Mouse (Mus musculus): ENCODE results near the gene Gm3543.
"Not testable (repeated sequence)": the region's sequence is repeated elsewhere in the genome, so short reads cannot be mapped to it uniquely, and the experiment has no call there.

Gm3543 gene

DNA sequence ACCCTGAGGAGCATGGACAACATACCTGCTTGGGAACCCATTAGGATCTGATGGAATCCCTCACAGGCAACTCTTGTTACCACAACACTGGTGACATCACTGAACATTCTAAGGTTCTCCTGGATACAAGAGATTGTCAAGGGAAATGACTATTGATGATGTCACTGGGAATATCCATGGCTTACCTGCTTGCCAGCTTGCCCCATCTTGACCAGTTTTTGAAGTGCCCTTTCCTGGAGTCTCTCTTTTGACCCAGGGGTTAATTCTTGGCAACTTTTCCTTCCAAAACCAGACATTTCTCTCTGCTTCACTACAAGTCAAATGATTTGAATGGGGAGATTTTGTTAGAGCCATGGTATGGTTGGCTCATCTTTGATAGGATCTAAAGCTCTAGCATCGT, at the start of gene Gm3543:
Gm3543 (minus strand) TSS at position 101 of the 400 bp plus-strand sequence.
- not testable (repeated sequence) for DNase-seq (ENCODE audit: low spot score in 2 of 2)

DNA sequence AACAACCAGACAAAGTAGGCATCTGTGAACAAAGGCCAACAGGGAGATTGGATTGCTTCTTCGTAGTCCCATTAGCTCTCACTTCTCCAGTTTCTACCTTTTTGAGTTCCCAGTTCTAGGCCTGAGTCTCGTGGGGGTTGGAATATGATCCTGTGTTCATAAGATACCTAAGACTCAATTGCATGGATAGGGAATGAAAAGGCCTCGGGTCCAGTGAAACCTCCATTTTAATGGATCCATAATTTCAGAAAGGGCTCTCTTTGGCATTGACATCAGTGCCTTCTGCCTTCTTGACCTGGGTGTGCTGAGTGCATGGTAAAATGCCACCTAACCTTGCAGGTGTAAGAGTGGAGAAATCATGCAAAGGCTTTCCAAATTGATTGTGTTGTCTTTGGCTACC, 14.5 kb downstream of the Gm3543 start:
- DNase-seq (ENCODE audit: low spot score in 2 of 2): not testable (repeated sequence)

DNA sequence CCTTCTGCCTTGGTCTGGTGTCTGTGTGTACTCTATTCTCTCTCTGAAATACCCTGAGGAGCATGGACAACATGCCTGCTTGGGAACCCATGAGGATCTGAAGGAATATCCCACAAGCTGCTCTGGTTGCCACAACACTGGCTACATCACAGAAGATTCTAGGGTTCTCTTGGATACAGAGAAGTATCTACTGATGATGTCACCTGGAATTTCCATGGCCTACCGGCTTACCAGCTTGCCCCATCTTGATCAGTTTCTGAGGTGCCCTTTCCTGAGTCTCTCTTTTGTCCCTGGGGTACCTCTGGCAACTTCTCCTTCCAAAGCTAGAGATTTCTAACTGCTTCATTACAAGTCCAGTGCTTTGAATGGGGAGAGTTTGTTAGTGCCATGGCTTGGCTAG, 15.3 kb downstream of the Gm3543 start, which contains the start of gene Gm6401:
Gm6401 (minus strand) TSS at position 101 of the 400 bp plus-strand sequence.
- not testable (repeated sequence) for DNase-seq (ENCODE audit: low spot score in 2 of 2)

DNA sequence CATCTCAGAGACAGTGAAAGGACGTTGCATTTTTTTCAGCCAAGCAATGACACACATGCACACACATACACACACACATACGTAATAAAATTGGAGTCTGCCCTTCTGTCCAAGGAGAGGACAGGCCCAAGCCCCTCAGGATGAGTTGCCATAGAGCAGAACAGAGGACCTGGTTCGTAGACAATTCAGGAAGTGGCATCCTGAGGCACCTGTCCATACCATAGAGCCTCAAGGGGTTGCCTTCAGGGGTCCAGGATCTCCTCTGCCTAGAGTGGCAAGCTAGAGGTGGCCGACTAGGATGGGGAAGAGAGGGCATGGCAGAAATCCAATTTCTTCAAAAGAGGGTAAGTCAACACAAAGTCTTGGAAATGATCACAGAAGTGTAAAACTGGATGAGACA, 19.0 kb downstream of the Gm3543 start:
- DNase-seq (ENCODE audit: low spot score in 2 of 2): not testable (repeated sequence)

DNA sequence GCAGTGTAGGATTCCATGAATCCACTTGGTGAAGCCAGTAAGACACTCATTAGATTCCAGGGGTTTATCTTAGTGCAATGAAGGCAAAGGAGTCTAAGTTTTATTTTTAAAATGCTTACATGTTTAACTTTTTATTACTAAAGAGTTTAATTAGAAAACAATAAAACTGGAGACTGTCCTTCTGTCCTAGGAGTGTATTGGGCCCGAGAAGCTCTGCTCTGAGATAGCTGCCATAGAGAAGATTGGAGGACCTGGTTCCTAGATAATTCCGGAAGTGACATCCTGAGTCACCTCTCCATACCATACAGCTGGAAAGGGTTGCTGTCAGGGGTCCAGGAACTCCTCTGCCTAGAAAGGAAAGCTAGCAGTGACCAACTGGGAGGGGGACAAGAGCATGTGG, 39.4 kb downstream of the Gm3543 start, which contains the start of gene 1700024B05Rik:
1700024B05Rik (plus strand) TSS at position 301 of the 400 bp plus-strand sequence.
- DNase-seq (ENCODE audit: low spot score in 2 of 2): not testable (repeated sequence)
